Mouse (Mus musculus) hindbrain, embryonic 15.5 days (tissue): Measurements from ENCODE around the gene Abcc4. TPM values are rescaled to one million over a fixed set of nuclear protein-coding genes. Genes with fewer than 3 reads are reported as not detected.

Source experiments
- ATAC-seq: fragments of 200-750 bp; cut with Nextera tagmentation; 2 replicates; pipeline ENCODE4 v1.8.0; 2017; ENCODE audit warnings: low read depth, moderate number of reproducible peaks, moderate TSS enrichment; ENCODE audit not compliant: low FRiP score
- H3K27ac ChIP-seq: fragments of 300-500 bp; sonication (generic); replicated peaks from 2 replicates; pipeline ENCODE4 v1.5.1; 2015; ENCODE audit warnings: mild to moderate bottlenecking, inconsistent platforms
- H3K27me3 ChIP-seq: fragments of 300-500 bp; sonication (generic); 2 replicates; pipeline ENCODE4 v1.6.1; 2015; ENCODE audit warnings: control low read depth, inconsistent platforms
- H3K36me3 ChIP-seq: fragments of 300-500 bp; sonication (generic); 2 replicates; pipeline ENCODE4 v1.6.1; 2015; ENCODE audit warnings: control low read depth, inconsistent platforms
- H3K4me1 ChIP-seq: fragments of 300-500 bp; sonication (generic); replicated peaks from 2 replicates; pipeline ENCODE4 v1.6.1; 2015; ENCODE audit warnings: control low read depth, inconsistent platforms
- H3K4me2 ChIP-seq: fragments of 300-500 bp; sonication (generic); 2 replicates; pipeline ENCODE4 v1.6.1; 2015; ENCODE audit warnings: moderate library complexity, mild to moderate bottlenecking, inconsistent platforms
- H3K4me3 ChIP-seq: fragments of 300-500 bp; sonication (generic); 2 replicates; pipeline ENCODE4 v1.5.1; 2015; ENCODE audit warnings: mild to moderate bottlenecking, inconsistent platforms
- H3K9ac ChIP-seq: fragments of 300-500 bp; sonication (generic); 2 replicates; pipeline ENCODE4 v1.6.1; 2015; ENCODE audit warnings: inconsistent platforms
- H3K9me3 ChIP-seq: fragments of 300-500 bp; sonication (generic); 2 replicates; pipeline ENCODE4 v1.6.1; 2016; ENCODE audit warnings: control low read depth, inconsistent platforms
- WGBS: fragments of 180-500 bp; shearing (Covaris S2); methylation state at CpG from one replicate; pipeline ENCODE4 v1.1.7; 2015; 5-methylcytosine and 5-hydroxymethylcytosine counted together
- polyA plus RNA-seq: library from polyadenylated mRNA; unstranded; fragments of >200 nt; fragmentation: Nextera tagmentation; extraction: Ambion mirVana; gene quantifications from 2 replicates; pipeline ENCODE4 v1.2.1, GENCODE M21; 2015

Gene Abcc4
- polyA plus RNA-seq, result 1.9 and 2.3 TPM in 2 replicates

- H3K36me3 ChIP-seq, result no peaks in the 10 kb centered on the region
- H3K27ac ChIP-seq, result peak within 1 kb of the TSS; percentile 33; the same call in 1 of the 2 replicates
- H3K9me3 ChIP-seq, result no peaks in the 10 kb centered on the region
- peak within 1 kb of the TSS; percentile 88 for H3K4me3 ChIP-seq
- WGBS, result under 1% methylated on average over 95 of the region's 106 CpGs
- peak within 1 kb of the TSS; percentile 74 for H3K9ac ChIP-seq
- peaks cover 23% of the 10 kb centered on the region for H3K4me1 ChIP-seq
- peaks cover 14% of the 10 kb centered on the region for H3K27me3 ChIP-seq
- H3K4me2 ChIP-seq, result peak within 1 kb of the TSS; percentile 99
- peak; percentile 77 for ATAC-seq
These were observed at the start of gene Abcc4 for GRCm38 (mm10) chr14:118705808-118706731. Gene Abcc4, minus strand, starts transcription at chr14:118706219.

GRCm38 (mm10) chr14:118751193-118751753 lies 45.3 kb upstream of the Abcc4 start:
- H3K4me2 ChIP-seq, result no peak overlapping the region
- no peak for ATAC-seq
- no peaks in the 10 kb centered on the region for H3K4me1 ChIP-seq
- H3K27me3 ChIP-seq, result no peaks in the 10 kb centered on the region
- 51% methylated on average over 8 of the region's 8 CpGs for WGBS
- H3K9ac ChIP-seq, result no peak overlapping the region
- H3K4me3 ChIP-seq, result no peak overlapping the region
- no peak overlapping the region for H3K27ac ChIP-seq
- no peaks in the 10 kb centered on the region for H3K9me3 ChIP-seq
- H3K36me3 ChIP-seq, result no peaks in the 10 kb centered on the region

GRCm38 (mm10) chr14:118750505-118751192 lies 44.6 kb upstream of the Abcc4 start:
- Histone ChIP-seq H3K4me1 (no peaks in the 10 kb centered on the region), H3K36me3 (no peaks in the 10 kb centered on the region), H3K9me3 (no peaks in the 10 kb centered on the region), H3K9ac (no peak overlapping the region), H3K27ac (no peak overlapping the region), H3K4me3 (no peak overlapping the region), H3K4me2 (no peak overlapping the region), H3K27me3 (no peaks in the 10 kb centered on the region)
- ATAC-seq, result no peak
- 90% methylated on average over 6 of the region's 6 CpGs for WGBS

- H3K36me3 ChIP-seq, result no peaks in the 10 kb centered on the region
- H3K27me3 ChIP-seq, result no peaks in the 10 kb centered on the region
- no peak overlapping the region for H3K4me3 ChIP-seq
- H3K4me1 ChIP-seq, result no peaks in the 10 kb centered on the region
- H3K27ac ChIP-seq, result no peak overlapping the region
- no peak for ATAC-seq
- no peak overlapping the region for H3K4me2 ChIP-seq
- no peaks in the 10 kb centered on the region for H3K9me3 ChIP-seq
- WGBS, result 33% methylated on average over 4 of the region's 4 CpGs
- H3K9ac ChIP-seq, result no peak overlapping the region
These were observed 43.7 kb upstream of the Abcc4 start for GRCm38 (mm10) chr14:118749715-118750114.

- WGBS, result 89% methylated on average over 2 of the region's 2 CpGs
- no peak overlapping the region for H3K4me2 ChIP-seq
- H3K27ac ChIP-seq, result no peak overlapping the region
- H3K4me3 ChIP-seq, result no peak overlapping the region
- H3K9me3 ChIP-seq, result no peaks in the 10 kb centered on the region
- no peaks in the 10 kb centered on the region for H3K36me3 ChIP-seq
- H3K9ac ChIP-seq, result no peak overlapping the region
- no peaks in the 10 kb centered on the region for H3K27me3 ChIP-seq
- ATAC-seq, result no peak
- no peaks in the 10 kb centered on the region for H3K4me1 ChIP-seq
These were observed 43.0 kb upstream of the Abcc4 start for GRCm38 (mm10) chr14:118749068-118749467.

- Histone ChIP-seq H3K27ac (no peak overlapping the region), H3K36me3 (no peaks in the 10 kb centered on the region), H3K9me3 (peaks cover 6% of the 10 kb centered on the region; the same call in 1 of the 2 replicates), H3K4me1 (no peaks in the 10 kb centered on the region), H3K9ac (no peak overlapping the region), H3K27me3 (no peaks in the 10 kb centered on the region), H3K4me3 (no peak overlapping the region), H3K4me2 (no peak overlapping the region)
- no peak for ATAC-seq
- 79% methylated on average over 5 of the region's 5 CpGs for WGBS
These were observed 36.8 kb upstream of the Abcc4 start for GRCm38 (mm10) chr14:118742862-118743261.

- ATAC-seq, result no peak
- no peak overlapping the region for H3K27ac ChIP-seq
- no peak overlapping the region for H3K4me2 ChIP-seq
- H3K36me3 ChIP-seq, result no peaks in the 10 kb centered on the region
- no peak overlapping the region for H3K9ac ChIP-seq
- H3K4me3 ChIP-seq, result no peak overlapping the region
- peaks cover 6% of the 10 kb centered on the region; the same call in 1 of the 2 replicates for H3K9me3 ChIP-seq
- H3K4me1 ChIP-seq, result no peaks in the 10 kb centered on the region
- H3K27me3 ChIP-seq, result no peaks in the 10 kb centered on the region
These were observed 35.8 kb upstream of the Abcc4 start for GRCm38 (mm10) chr14:118741780-118742179.

GRCm38 (mm10) chr14:118737251-118737888 lies 31.4 kb upstream of the Abcc4 start:
- no peak overlapping the region for H3K27ac ChIP-seq
- 9% methylated on average over 12 of the region's 12 CpGs for WGBS
- H3K9me3 ChIP-seq, result peaks cover 6% of the 10 kb centered on the region; the same call in 1 of the 2 replicates
- ATAC-seq, result no peak
- no peak overlapping the region for H3K4me3 ChIP-seq
- no peak overlapping the region for H3K4me2 ChIP-seq
- H3K27me3 ChIP-seq, result no peaks in the 10 kb centered on the region
- H3K9ac ChIP-seq, result no peak overlapping the region
- H3K36me3 ChIP-seq, result no peaks in the 10 kb centered on the region
- peaks cover 9% of the 10 kb centered on the region for H3K4me1 ChIP-seq

- H3K27me3 ChIP-seq, result no peaks in the 10 kb centered on the region
- H3K4me3 ChIP-seq, result no peak overlapping the region
- H3K4me1 ChIP-seq, result peaks cover 9% of the 10 kb centered on the region
- no peak overlapping the region for H3K4me2 ChIP-seq
- ATAC-seq, result peak; percentile 90
- WGBS, result 8% methylated on average over 2 of the region's 2 CpGs
- peaks cover 3% of the 10 kb centered on the region; the same call in 1 of the 2 replicates for H3K9me3 ChIP-seq
- H3K27ac ChIP-seq, result no peak overlapping the region
- no peak overlapping the region for H3K9ac ChIP-seq
- H3K36me3 ChIP-seq, result no peaks in the 10 kb centered on the region
These were observed 29.1 kb upstream of the Abcc4 start for GRCm38 (mm10) chr14:118735114-118735513.

- Histone ChIP-seq H3K9me3 (no peaks in the 10 kb centered on the region), H3K9ac (no peak overlapping the region), H3K4me2 (no peak overlapping the region), H3K4me3 (no peak overlapping the region), H3K4me1 (peaks cover 9% of the 10 kb centered on the region), H3K27ac (no peak overlapping the region), H3K27me3 (no peaks in the 10 kb centered on the region), H3K36me3 (no peaks in the 10 kb centered on the region)
- WGBS, result 92% methylated on average over 5 of the region's 5 CpGs
- ATAC-seq, result no peak
These were observed 27.1 kb upstream of the Abcc4 start for GRCm38 (mm10) chr14:118733146-118733545.

GRCm38 (mm10) chr14:118730631-118731030 lies 24.6 kb upstream of the Abcc4 start:
- no peak overlapping the region for H3K27ac ChIP-seq
- H3K9me3 ChIP-seq, result no peaks in the 10 kb centered on the region
- peaks cover 9% of the 10 kb centered on the region for H3K4me1 ChIP-seq
- WGBS, result 92% methylated on average over 5 of the region's 5 CpGs
- H3K4me3 ChIP-seq, result no peak overlapping the region
- no peak for ATAC-seq
- no peaks in the 10 kb centered on the region for H3K27me3 ChIP-seq
- H3K4me2 ChIP-seq, result no peak overlapping the region
- no peaks in the 10 kb centered on the region for H3K36me3 ChIP-seq
- no peak overlapping the region for H3K9ac ChIP-seq
